Mouse (Mus musculus) right cerebral cortex, postnatal 14 days (tissue): ENCODE measurements around the gene Glce.

ENCODE experiments used
- DNase-seq: peaks from one replicate; pipeline ENCODE4 v3.0.0; 2022

Glce gene

GRCm38 (mm10) chr9:62025056-62025455 is 97.4 kb downstream of the Glce start:
- no peak for DNase-seq

GRCm38 (mm10) chr9:62023879-62024278 is 98.6 kb downstream of the Glce start:
- no peak for DNase-seq

GRCm38 (mm10) chr9:62022961-62023680 is 99.3 kb downstream of the Glce start:
- DNase-seq = no peak

- DNase-seq = no peak
Measured at GRCm38 (mm10) chr9:62021583-62022120, 100.8 kb downstream of the Glce start.

- DNase-seq = no peak
Measured at GRCm38 (mm10) chr9:62020259-62020658, 102.2 kb downstream of the Glce start.

- no peak for DNase-seq
Measured at GRCm38 (mm10) chr9:62018229-62019093, 104.0 kb downstream of the Glce start.

- DNase-seq = no peak
Measured at GRCm38 (mm10) chr9:62017329-62017728, 105.1 kb downstream of the Glce start.

GRCm38 (mm10) chr9:62015504-62015903 is 107.0 kb downstream of the Glce start:
- no peak for DNase-seq

- no peak for DNase-seq
Measured at GRCm38 (mm10) chr9:62013316-62014097, 108.9 kb downstream of the Glce start.

- no peak for DNase-seq
Measured at GRCm38 (mm10) chr9:62008360-62008759, 114.1 kb downstream of the Glce start.
